Mouse (Mus musculus) heart, adult 2 months (tissue): ENCODE measurements around the gene Gm48551.

Experiments
- CTCF ChIP-seq: fragments of 200-600 bp; IDR thresholded peaks from 2 replicates; pipeline ENCODE4 v1.8.1; 2022; ENCODE audit warnings: antibody characterized with exemption, mild to moderate bottlenecking, moderate library complexity
- POLR2A ChIP-seq: fragments of 200-500 bp; IDR thresholded peaks from 2 replicates; pipeline ENCODE4 v1.6.1; 2011; ENCODE audit warnings: mild to moderate bottlenecking, low read depth, low read length, control low read depth; ENCODE audit not compliant: insufficient read depth

- TF ChIP-seq CTCF (no peak), POLR2A (no peak)
Observed at GRCm38 (mm10) chr10:81434361-81435263, 50.3 kb downstream of the Gm48551 start.
